Mouse (Mus musculus) gastrocnemius, adult 18-20 months (tissue): ENCODE data around the gene Fut8. TPM values are rescaled to one million over a fixed set of nuclear protein-coding genes. Genes with fewer than 3 reads are reported as not detected.
A peak's percentile ranks its signal among the peaks of the same experiment; 100 is the strongest.

ENCODE experiments used
- DNase-seq: peaks from one replicate; pipeline ENCODE4 v3.0.0; 2021; ENCODE audit warnings: low spot score
- long read RNA-seq, 2 experiments: library from polyadenylated mRNA; stranded (forward); transcript quantifications; one replicate each; pipeline ENCODE4 v2.0.0; 2021
- total RNA-seq, 2 experiments: library from RNA; stranded (reverse); gene quantifications; 2 replicates each; pipeline ENCODE4 v1.2.3; 2021

Fut8 gene
- 10 to 100 TPM; 18.4 to 19.9 TPM for total RNA-seq
- long read RNA-seq, experiment 1, transcript Fut8-201 (12 exons, 3,358 nt) = major isoform, 24 of 28 reads
- long read RNA-seq, experiment 1, partial matches to known transcripts = 2 of 28 reads
- long read RNA-seq, experiment 1, other reads (novel, unspliced or antisense) = 1 of 28 reads
- long read RNA-seq, experiment 2, transcript Fut8-201 (12 exons, 3,358 nt) = major isoform, 16 of 18 reads
- long read RNA-seq, experiment 2, partial matches to known transcripts = 0 of 18 reads
- long read RNA-seq, experiment 2, other reads (novel, unspliced or antisense) = 2 of 18 reads

- DNase-seq = peak; percentile 92
Observed at GRCm38 (mm10) chr12:77237950-77238530, at the start of gene Fut8. Fut8 (plus strand) TSS chr12:77238125.

DNA sequence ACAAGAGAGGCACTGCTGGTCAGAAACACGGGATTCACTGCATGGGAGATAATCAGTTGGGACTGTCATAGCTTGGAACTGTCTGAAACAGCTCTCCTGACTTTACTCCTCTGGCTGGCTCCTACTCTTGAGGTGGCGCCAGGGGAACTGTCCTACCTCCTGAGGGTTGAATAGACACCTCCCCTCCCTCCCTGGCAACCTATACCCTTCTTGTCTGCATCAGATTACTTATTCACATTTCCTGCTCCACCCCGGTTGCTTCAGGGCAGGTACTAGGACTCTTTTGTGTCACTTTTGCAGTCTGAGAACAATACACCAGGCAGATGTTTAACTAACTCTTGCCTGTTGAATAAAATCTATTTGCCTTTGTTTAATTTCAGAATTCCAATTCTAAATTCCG lies 48.8 kb upstream of the Fut8 start:
- no peak for DNase-seq

GRCm38 (mm10) chr12:77189933-77190446 lies 47.9 kb upstream of the Fut8 start:
- DNase-seq = no peak

GRCm38 (mm10) chr12:77191478-77192271 lies 46.2 kb upstream of the Fut8 start:
- no peak for DNase-seq

DNA sequence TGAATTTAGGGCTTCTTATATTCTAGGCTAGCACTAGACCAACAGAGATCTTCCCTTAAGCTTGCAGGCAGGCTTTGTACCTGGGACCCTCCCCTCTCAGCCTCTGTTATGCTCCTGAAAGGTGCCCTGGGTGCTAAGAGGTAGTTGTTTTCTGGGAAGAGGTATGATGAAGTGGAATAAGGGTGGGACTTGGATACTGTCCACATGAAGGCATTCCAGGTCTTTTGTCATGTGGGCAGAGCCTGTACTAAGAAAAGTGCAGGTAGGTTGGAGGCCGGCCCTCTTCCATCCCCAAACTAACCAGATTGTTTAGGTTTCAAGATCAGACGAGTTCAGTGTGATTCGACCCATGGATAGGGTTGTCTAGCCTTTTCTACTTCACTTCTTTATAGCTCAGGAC lies 45.2 kb upstream of the Fut8 start:
- DNase-seq = no peak

GRCm38 (mm10) chr12:77193225-77193716 lies 44.7 kb upstream of the Fut8 start:
- DNase-seq = no peak

DNA sequence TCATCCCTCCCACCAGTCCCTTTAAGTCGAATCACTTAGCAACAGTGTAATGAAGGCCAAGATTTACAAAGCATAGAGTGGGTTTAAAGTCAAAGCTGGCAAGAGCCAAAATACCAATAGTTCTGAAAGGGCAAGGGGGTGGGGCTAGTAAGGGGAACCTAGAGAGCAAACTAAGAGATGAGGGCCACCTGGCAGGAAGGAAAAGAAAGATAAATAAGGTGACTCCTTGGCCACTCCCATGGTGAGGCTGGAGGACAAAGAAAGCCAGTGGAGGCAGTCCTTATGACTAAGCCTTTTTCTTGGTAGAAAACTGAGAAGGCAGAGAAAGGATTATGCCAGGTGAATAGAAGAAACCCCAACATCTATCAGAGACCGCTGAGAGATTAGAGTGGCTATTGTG lies 42.9 kb upstream of the Fut8 start:
- DNase-seq = no peak

DNA sequence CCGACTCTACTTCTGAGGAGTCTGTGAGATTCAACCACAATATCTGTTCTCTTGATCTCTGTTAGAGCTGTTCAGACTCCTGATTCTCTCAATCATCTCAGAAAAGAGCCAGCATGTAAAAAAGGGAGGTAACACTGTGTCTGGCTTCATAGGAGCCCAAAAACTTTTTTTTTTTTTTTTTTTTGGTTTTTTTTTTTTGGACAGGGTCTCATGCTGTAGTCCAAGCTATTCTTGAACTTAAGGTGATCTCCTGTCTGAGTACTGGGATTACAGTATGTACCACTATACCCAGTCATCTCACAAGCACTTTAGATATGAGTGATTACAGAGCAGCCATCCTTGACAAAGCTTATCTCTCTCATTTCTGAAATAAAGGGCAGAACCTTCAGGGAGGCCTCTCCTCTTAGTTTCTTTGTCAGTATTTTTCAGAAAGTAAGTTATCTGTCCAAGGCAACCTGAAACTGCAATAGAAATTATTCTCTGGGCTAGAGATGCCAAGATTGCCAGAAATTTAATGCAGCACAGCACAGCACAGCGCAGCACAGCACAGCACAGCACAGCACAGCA lies 41.3 kb upstream of the Fut8 start:
- DNase-seq = no peak

GRCm38 (mm10) chr12:77197121-77197599 lies 40.8 kb upstream of the Fut8 start:
- DNase-seq = no peak

DNA sequence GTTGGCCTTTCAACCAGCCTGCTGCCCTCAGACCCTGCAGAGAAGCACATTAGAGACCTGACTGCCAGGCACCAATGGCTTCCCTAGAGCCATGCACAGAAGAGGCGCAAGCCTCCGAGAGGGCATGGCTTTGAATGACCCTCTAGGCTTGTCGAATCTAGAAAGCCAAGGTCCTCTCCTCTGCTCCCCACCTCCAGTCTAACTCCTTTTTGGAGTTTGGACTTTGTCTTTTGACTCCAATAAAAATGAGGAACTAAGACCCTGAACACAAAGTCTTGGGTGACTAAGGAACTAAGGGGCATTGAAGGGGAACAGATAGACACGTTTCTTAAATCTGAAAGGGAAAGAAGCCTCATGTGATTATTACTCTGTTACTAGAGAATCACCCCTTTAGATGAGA lies 39.7 kb upstream of the Fut8 start:
- DNase-seq = no peak

- no peak for DNase-seq
Observed at GRCm38 (mm10) chr12:77201461-77202143, 36.3 kb upstream of the Fut8 start.

DNA sequence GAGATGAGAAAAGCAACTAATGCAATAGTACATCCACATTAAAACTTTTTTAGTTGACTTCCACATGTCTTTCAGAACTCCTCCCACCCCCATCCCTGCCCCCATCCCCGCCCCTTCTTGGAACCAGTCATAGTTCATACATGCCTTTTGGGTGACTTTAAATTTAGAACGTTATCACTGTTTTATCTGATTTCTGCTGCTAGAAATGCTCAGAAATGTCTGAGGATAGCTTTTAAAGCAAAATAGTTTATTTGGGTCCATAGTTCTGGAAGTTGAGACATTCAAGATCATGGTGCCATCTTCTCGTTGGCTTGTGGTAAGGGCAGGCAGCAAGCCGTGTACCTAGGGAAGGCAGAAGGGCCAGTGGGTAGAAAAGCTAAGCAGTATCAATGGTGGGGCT lies 34.8 kb upstream of the Fut8 start:
- no peak for DNase-seq

- no peak for DNase-seq
Observed at GRCm38 (mm10) chr12:77206852-77207251, 31.1 kb upstream of the Fut8 start.

DNA sequence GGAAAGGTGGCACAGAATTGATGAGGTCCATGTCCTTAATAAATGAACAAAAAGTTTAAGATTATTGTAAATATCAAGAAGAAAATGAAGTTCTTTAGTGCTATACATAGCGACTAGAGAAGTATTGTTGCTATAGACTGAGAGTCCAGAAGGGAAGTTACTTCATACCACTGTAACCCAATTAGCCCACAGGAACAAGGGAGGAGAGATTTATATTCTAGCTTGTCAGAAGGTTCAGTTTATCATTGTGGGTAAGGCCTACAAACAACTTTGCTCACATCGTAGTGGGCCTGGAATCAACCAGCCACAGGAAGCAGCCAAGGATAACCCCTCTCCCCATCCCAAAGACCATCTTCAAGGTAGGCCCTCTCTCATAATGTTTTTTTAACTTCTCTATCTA lies 29.9 kb upstream of the Fut8 start:
- no peak for DNase-seq

- no peak for DNase-seq
Observed at GRCm38 (mm10) chr12:77208576-77209180, 29.2 kb upstream of the Fut8 start.

DNA sequence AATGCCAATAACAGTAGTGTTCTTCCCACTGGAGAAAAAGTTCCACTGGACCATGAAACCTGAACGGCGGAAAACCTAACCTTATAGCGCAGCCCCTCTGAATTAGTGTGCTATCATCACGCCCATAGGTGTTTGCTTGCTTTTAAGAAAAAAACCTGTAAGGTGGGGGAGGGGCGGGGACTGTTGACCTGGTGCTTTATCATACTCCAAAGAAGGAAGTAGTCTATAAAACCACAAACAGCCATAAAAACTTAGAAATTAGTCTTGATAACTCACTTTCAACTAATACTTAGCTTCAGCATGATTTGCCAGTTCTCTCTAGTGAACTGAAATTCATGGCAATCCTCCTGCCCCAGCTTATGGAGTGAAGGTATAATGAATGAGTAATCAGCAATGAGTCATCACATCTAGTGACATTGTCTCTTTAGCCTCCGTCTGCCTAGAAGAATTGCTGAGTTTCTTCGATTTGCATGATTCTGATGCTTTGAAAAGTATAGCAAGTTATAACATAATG lies 26.2 kb upstream of the Fut8 start:
- no peak for DNase-seq

- no peak for DNase-seq
Observed at GRCm38 (mm10) chr12:77213896-77214564, 23.9 kb upstream of the Fut8 start.

GRCm38 (mm10) chr12:77214565-77214909 lies 23.4 kb upstream of the Fut8 start:
- DNase-seq = no peak

DNA sequence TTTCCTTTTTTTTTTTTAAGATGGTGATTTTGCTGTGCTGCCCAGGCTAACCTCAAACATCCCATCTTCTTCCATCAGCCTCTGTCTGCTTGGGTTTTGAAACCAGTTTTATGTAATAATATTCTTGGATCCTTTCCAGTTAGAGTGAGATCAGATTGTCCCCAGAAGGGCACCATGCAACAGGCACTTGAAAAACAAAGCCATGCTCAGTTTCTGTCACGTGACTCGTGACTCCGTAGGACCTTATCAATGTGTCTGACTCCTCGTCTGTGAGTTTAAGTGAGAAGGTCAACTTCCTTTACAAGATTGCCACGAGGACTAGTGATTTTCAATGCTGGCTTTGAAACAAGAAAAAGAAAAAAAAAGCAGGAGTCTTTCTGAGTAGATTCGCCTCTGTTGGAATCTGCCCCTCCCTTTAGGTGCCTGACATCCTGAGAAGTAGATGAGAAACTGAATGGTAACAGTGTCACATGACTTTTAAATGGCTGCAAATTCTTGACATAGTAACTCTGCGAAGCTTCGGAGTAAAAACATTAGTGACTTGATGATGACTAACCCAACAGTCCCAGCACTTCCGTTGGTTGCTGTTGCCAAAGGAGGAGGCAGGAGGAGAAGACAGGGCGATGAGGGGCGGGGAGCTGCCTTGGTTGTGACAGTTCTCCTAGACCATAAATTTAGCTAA lies 21.3 kb upstream of the Fut8 start:
- no peak for DNase-seq
